Mouse (Mus musculus) thymus, adult 2 months (tissue): ENCODE results near the gene P2ry6.

Experiments used
- CTCF ChIP-seq: fragments of 200-500 bp; IDR thresholded peaks from 2 replicates; pipeline ENCODE4 v1.5.1; 2012; ENCODE audit warnings: mild to moderate bottlenecking, control low read depth, low read length, moderate library complexity, borderline replicate concordance; ENCODE audit not compliant: control insufficient read depth, poor library complexity, insufficient read depth; ENCODE audit errors: extremely low read depth
- POLR2A ChIP-seq: fragments of 200-500 bp; IDR thresholded peaks from 2 replicates; pipeline ENCODE4 v1.6.1; 2012; ENCODE audit warnings: mild to moderate bottlenecking, low read length, control low read depth, moderate library complexity; ENCODE audit not compliant: control insufficient read depth, poor library complexity, insufficient read depth; ENCODE audit errors: extremely low read depth

DNA sequence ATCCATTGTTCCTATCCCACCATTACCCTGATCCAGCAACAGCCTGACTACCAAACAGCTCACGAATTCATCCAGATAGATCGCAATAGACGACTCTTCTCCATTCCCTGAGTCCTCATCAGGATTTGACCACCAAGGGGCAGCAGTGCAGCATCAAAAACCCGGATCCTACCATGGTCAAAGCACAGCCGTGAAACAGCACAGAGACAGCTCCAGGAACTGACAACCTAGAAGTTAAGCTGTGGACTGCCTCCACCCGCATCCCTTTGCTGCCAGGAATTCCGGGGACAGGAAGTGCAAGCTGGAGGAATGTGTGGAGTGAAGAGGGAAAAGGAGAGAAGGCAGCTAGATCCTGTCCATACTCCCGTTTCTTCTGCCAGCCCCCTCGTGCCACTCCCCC, 13.6 kb upstream of the P2ry6 start:
- TF ChIP-seq CTCF (no peak), POLR2A (no peak)
